In the genomic region with DNA sequence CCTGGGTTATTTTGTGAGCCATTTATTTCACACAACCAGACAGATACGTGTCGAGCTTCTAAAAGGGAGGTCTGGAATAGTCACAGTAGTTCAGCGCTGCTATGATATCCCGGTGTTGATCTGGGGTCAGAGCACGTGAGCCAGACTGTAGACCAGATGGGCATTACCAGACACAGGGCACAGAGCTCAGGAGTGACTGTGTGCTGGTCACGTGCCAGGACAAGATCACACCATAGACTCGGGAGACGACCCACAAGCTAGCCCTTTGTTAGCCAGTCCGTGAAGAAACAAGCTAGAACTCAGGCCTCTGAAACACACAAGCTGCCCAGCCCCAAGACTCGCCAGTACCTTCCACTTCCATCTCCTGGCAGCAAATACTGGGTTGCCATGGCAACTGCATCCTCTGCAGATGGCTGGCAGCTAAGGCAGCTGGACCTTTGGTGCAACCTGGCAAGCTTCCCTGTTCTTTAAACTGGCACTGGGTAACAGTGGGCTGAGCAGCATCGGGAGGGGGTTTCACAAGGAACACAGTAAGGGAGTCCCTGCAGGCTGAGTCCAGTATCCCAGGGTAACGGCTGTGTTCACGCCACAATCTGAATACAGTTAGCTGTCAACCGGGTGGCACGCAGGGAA, we compare ENCODE assay signal across 8 mouse cellular contexts.
DNase-seq lines count a peak whose midpoint lies in the region; ATAC-seq and TF ChIP-seq lines count a peak whose summit lies in the region.
"Had no signal": no experiment of that assay in that cellular context is flagged by ENCODE, and none has a peak within 500 bp of the region (broad histone marks: within the 10 kb centered on the region; RNA-seq: fewer than 3 reads in every experiment).

No protein-coding gene starts in this region.

- no peak for TF ChIP-seq CTCF in cortical plate, adult 2 months (IDR thresholded peaks at IDR 0.05; ENCODE audit: extremely low read depth, insufficient read depth, low read length)

- peaks cover 40% of the 10 kb centered on the region for H3K36me3 ChIP-seq in hindbrain, embryonic 12.5 days

- 56% methylated on average over 15 of the region's 15 CpGs for WGBS in hindbrain, embryonic 12.5 days

- 0 out of 2 replicates have a peak overlapping the region, but pooled peaks have one; percentile 8 for H3K4me2 ChIP-seq in hindbrain, embryonic 12.5 days (replicated peaks)

- H3K27me3 ChIP-seq in hindbrain, embryonic 12.5 days, result no peaks in the 10 kb centered on the region

- 0 out of 2 replicates have a peak, but pooled peaks cover 4% of the 10 kb centered on the region for H3K9me3 ChIP-seq in hindbrain, embryonic 12.5 days (replicated peaks)

- ATAC-seq in hindbrain, embryonic 12.5 days (ENCODE audit: low FRiP score), result peak; percentile 87

- H3K4me3 ChIP-seq in cortical plate, adult 2 months (ENCODE audit: insufficient read depth, low read length), result no peak overlapping the region
- H3K4me3 ChIP-seq in hindbrain, embryonic 12.5 days, result no peak overlapping the region

- H3K9ac ChIP-seq in hindbrain, embryonic 12.5 days, result no peak overlapping the region
- H3K9ac ChIP-seq: liver, embryonic 14.5 days had no signal

- TF ChIP-seq POLR2A in cortical plate, adult 2 months (IDR thresholded peaks at IDR 0.05; ENCODE audit: extremely low read depth, insufficient read depth, low read length), result no peak

- intact Hi-C loops in left cerebral cortex, postnatal 4 days (cut with DNase I), result no loop called here

- peak; percentile 90 for DNase-seq in left cerebral cortex, postnatal 4 days
- peak; percentile 70 for DNase-seq in right cerebral cortex, postnatal 25 days
- DNase-seq in kidney, postnatal 25 days, result no peak
- no peak for DNase-seq in spleen, postnatal 4 days (ENCODE audit: low spot score in 2 of 2)
- no peak for DNase-seq in thymus, postnatal 4 days

- peak overlapping the region; percentile 46 for H3K27ac ChIP-seq in cortical plate, adult 2 months (ENCODE audit: insufficient read depth, low read length)
- H3K27ac ChIP-seq in hindbrain, embryonic 12.5 days, result peak overlapping the region; percentile 82
- H3K27ac ChIP-seq: liver, embryonic 14.5 days had no signal

- peaks cover 13% of the 10 kb centered on the region for H3K4me1 ChIP-seq in cortical plate, adult 2 months (ENCODE audit: control insufficient read depth, insufficient read depth, low read length)
- H3K4me1 ChIP-seq in hindbrain, embryonic 12.5 days, result peaks cover 23% of the 10 kb centered on the region

Comparison
In these comparisons a context has a peak if more than half of its experiments do, and no peak if none do; other contexts are left out.
1. DNase-seq: peak in left cerebral cortex, postnatal 4 days (single experiment) and right cerebral cortex, postnatal 25 days (single experiment); none in kidney, postnatal 25 days (0 of 2), spleen, postnatal 4 days (0 of 2) and thymus, postnatal 4 days (single experiment).